Mouse (Mus musculus) hindbrain, embryonic 11.5 days (tissue): ENCODE measurements around the gene Cfd. TPM values are rescaled to one million over a fixed set of nuclear protein-coding genes. Genes with fewer than 3 reads are reported as not detected.
A peak's percentile ranks its signal among the peaks of the same experiment; 100 is the strongest.

Source experiments
- ATAC-seq: fragments of 200-750 bp; cut with Nextera tagmentation; 2 replicates; pipeline ENCODE4 v1.8.0; 2017; ENCODE audit warnings: mild to moderate bottlenecking, moderate TSS enrichment, moderate library complexity; ENCODE audit not compliant: low FRiP score
- DNase-seq: peaks from one replicate; pipeline ENCODE4 v3.0.0-alpha.2; 2015; ENCODE audit warnings: low spot score
- H3K27ac ChIP-seq: fragments of 300-500 bp; sonication (generic); 2 replicates; pipeline ENCODE4 v1.5.1; 2014; ENCODE audit warnings: mild to moderate bottlenecking, low read depth, low read length
- H3K27me3 ChIP-seq: fragments of 300-500 bp; sonication (generic); 2 replicates; pipeline ENCODE4 v1.6.1; 2014; ENCODE audit warnings: mild to moderate bottlenecking, low read length, moderate library complexity, mixed read lengths; ENCODE audit not compliant: control insufficient read depth, insufficient read depth
- H3K36me3 ChIP-seq: fragments of 300-500 bp; sonication (generic); 2 replicates; pipeline ENCODE4 v1.6.1; 2014; ENCODE audit warnings: mild to moderate bottlenecking, low read length, moderate library complexity, mixed read lengths; ENCODE audit not compliant: control insufficient read depth, insufficient read depth
- H3K4me1 ChIP-seq: fragments of 300-500 bp; sonication (generic); replicated peaks from 2 replicates; pipeline ENCODE4 v1.6.1; 2014; ENCODE audit warnings: low read length, mixed read lengths; ENCODE audit not compliant: control insufficient read depth, insufficient read depth
- H3K4me2 ChIP-seq: fragments of 300-500 bp; sonication (generic); replicated peaks from 2 replicates; pipeline ENCODE4 v1.6.1; 2014; ENCODE audit warnings: mild to moderate bottlenecking, low read depth, low read length
- H3K4me3 ChIP-seq: fragments of 300-500 bp; sonication (generic); 2 replicates; pipeline ENCODE4 v1.5.1; 2014; ENCODE audit warnings: low read depth, low read length
- H3K9ac ChIP-seq: fragments of 300-500 bp; sonication (generic); 2 replicates; pipeline ENCODE4 v1.6.1; 2014; ENCODE audit warnings: low read depth, low read length
- H3K9me3 ChIP-seq: fragments of 300-500 bp; sonication (generic); 2 replicates; pipeline ENCODE4 v1.6.1; 2016; ENCODE audit warnings: low read length; ENCODE audit not compliant: control insufficient read depth
- WGBS: fragments of 180-500 bp; shearing (Covaris S2); extraction: QIAGEN DNeasy Blood & Tissue Kit; methylation state at CpG from one replicate; pipeline ENCODE4 v1.1.7; 2014; 5-methylcytosine and 5-hydroxymethylcytosine counted together
- polyA plus RNA-seq: library from polyadenylated mRNA; unstranded; fragments of >200 nt; fragmentation: Nextera tagmentation; extraction: Ambion mirVana; gene quantifications from 2 replicates; pipeline ENCODE4 v1.2.1, GENCODE M21; 2014

Cfd gene
- polyA plus RNA-seq, 1 experiment from 2014 or later = not detected

DNA sequence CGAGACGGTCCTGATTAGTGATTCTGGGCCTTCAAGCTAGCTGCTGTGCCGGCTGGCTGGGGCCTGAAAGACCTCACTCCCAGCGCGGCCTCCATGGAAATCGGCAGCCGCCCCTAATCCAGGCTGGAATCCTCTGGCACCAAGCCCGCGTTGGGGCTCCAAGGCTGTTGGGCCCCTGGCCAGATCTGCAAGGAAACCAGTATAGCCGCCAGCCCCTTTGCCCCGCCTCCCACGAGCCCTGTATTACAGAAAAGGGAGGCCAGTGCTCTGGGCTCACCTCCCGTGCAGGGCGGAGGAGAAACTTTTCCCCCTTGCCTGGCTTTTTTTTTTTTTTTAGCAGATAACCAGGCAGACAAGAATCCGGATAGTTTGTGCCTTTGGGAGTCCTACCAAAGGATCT is 37.3 kb upstream of the Cfd start:
- Histone ChIP-seq H3K27me3 (no peaks in the 10 kb centered on the region), H3K27ac (peak overlapping the region; percentile 100), H3K4me1 (peaks cover 37% of the 10 kb centered on the region), H3K4me3 (peak overlapping the region; percentile 100), H3K4me2 (peak overlapping the region; percentile 67), H3K9ac (peak overlapping the region; percentile 89), H3K9me3 (no peaks in the 10 kb centered on the region), H3K36me3 (0 out of 2 replicates have a peak, but pooled peaks cover 2% of the 10 kb centered on the region)
- 1% methylated on average over 15 of the region's 15 CpGs for WGBS
- peak; percentile 77 for DNase-seq
- ATAC-seq = 0 out of 2 replicates have a peak, but pooled peaks have one; percentile 20

DNA sequence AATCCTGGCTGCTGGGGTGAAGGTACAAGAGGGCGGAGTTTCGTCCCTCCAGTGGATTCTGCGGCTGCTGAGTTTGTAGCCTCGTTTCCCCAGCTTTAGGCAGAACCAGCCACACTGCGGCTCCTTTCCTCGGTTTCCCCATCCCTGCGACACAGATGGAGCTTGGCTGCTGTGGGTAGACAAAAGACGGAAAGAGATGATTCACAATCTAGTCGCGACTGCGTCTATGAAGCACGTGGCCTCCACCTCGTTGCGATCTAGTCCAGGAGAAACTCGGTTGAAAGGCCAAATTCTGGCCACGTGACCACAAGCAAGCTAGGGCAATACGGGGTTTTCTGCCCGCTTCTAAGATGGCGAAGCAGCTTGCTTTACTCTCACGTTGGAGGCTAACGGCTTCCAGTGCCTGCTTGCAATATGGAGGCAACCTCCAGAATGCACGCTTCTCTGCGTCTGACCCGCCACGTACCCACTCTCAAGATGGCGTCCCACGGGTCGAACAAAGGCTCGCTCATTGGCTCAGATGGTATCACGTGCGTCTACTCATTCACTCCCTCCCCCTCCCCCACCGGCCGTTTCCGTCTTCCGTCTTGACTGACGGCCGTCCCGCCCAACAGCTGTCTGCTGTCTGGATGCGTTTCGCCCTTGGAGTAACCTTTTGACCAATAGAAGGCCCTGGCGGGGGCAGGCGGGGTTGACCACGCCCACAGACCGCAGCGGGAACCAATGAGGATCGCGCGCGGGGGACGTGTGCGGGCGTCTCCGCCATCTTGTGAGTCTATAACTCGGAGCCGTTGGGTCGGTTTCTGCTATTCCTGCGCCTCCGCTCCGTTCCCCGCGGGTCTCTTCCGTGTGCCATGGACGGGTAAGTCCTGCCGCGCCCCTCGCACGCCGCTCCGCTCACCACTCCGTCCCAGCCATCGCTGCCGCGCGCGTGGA is 36.5 kb upstream of the Cfd start, which contains the start of gene Ptbp1:
Gene Ptbp1 (plus strand): TSS at position 568 of the 936 bp plus-strand sequence.
- H3K4me3 ChIP-seq = peak within 1 kb of the TSS; percentile 100
- H3K4me1 ChIP-seq = peaks cover 38% of the 10 kb centered on the region
- WGBS = under 1% methylated on average over 73 of the region's 75 CpGs

GRCm38 (mm10) chr10:79854801-79855541 is 35.7 kb upstream of the Cfd start:
- Histone ChIP-seq H3K4me3 (peak overlapping the region; percentile 100), H3K9ac (peak overlapping the region; percentile 96), H3K27me3 (no peaks in the 10 kb centered on the region), H3K36me3 (peaks cover 7% of the 10 kb centered on the region), H3K4me2 (peak overlapping the region; percentile 99), H3K4me1 (peaks cover 38% of the 10 kb centered on the region), H3K9me3 (no peaks in the 10 kb centered on the region), H3K27ac (peak overlapping the region; percentile 100)
- ATAC-seq (peak; percentile 56), DNase-seq (peak; percentile 87)
- 2% methylated on average over 81 of the region's 83 CpGs for WGBS

More for the DNA sequence above, 36.5 kb upstream of the Cfd start, which contains the start of gene Ptbp1:
- Histone ChIP-seq H3K9ac (peak within 1 kb of the TSS; percentile 96), H3K36me3 (peaks cover 2% of the 10 kb centered on the region; the same call in 1 of the 2 replicates), H3K4me2 (peak within 1 kb of the TSS; percentile 99), H3K27me3 (no peaks in the 10 kb centered on the region), H3K9me3 (no peaks in the 10 kb centered on the region), H3K27ac (peak within 1 kb of the TSS; percentile 100)
- DNase-seq = peak; percentile 100
- ATAC-seq = peak; percentile 93

GRCm38 (mm10) chr10:79855558-79856184 is 35.0 kb upstream of the Cfd start:
- WGBS = 4% methylated on average over 10 of the region's 10 CpGs
- peaks cover 38% of the 10 kb centered on the region for H3K4me1 ChIP-seq
- 0 out of 2 replicates have a peak overlapping the region, but pooled peaks have one; percentile 100 for H3K27ac ChIP-seq
- ATAC-seq = no peak
- no peaks in the 10 kb centered on the region for H3K27me3 ChIP-seq
- no peaks in the 10 kb centered on the region for H3K9me3 ChIP-seq
- peak overlapping the region; percentile 99 for H3K4me2 ChIP-seq
- H3K36me3 ChIP-seq = peaks cover 14% of the 10 kb centered on the region
- DNase-seq = peak; percentile 30
- peak overlapping the region; percentile 96 for H3K9ac ChIP-seq
- H3K4me3 ChIP-seq = peak overlapping the region; percentile 100

GRCm38 (mm10) chr10:79856280-79856679 is 34.4 kb upstream of the Cfd start:
- H3K9ac ChIP-seq = peak overlapping the region; percentile 96
- H3K4me3 ChIP-seq = peak overlapping the region; percentile 100
- H3K27me3 ChIP-seq = no peaks in the 10 kb centered on the region
- 56% methylated on average over 6 of the region's 6 CpGs for WGBS
- no peak for DNase-seq
- no peak overlapping the region for H3K27ac ChIP-seq
- no peak for ATAC-seq
- no peaks in the 10 kb centered on the region for H3K9me3 ChIP-seq
- peak overlapping the region; percentile 99 for H3K4me2 ChIP-seq
- H3K4me1 ChIP-seq = peaks cover 38% of the 10 kb centered on the region
- H3K36me3 ChIP-seq = peaks cover 20% of the 10 kb centered on the region

DNA sequence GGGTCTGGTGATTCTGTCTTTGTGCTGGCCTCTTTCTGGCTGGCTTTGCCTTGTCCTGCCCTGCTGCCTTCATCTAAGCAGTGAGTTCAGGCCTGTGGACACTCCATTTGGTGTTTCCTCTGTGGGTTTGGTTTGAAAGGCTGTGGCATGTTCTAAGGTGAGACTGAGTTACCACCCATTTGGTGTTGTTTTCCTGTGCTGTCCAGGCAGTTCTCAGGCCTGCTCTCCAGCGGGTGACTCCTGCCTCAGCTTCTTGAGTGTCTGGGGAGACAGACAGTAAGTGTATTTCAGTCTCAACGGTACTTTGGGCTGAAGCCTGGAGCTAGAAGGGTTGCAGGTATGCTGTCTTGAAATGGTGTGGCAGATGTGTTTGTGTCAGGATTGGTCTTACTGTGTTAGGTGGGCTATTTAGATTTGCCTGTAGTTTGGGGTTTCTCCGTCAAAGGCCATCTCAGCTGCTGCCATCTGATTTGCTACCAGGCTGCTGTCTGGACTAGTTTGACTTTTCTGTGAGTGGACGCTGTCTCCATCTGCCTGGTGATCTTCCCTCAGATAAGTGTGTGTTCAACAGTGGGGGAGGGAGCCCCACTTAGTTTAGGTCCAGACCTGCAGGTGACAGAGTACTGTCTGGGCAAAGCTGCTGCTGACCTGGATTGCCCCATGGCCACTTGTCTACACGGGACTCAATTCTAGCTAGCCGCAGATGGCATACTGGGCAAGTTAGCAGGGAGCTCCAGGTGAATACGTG is 33.8 kb upstream of the Cfd start:
- no peak for ATAC-seq
- peak overlapping the region; percentile 99 for H3K4me2 ChIP-seq
- no peaks in the 10 kb centered on the region for H3K27me3 ChIP-seq
- DNase-seq = no peak
- peaks cover 26% of the 10 kb centered on the region for H3K36me3 ChIP-seq
- peaks cover 33% of the 10 kb centered on the region for H3K4me1 ChIP-seq
- peak overlapping the region; percentile 100 for H3K4me3 ChIP-seq
- H3K9ac ChIP-seq = peak overlapping the region; percentile 96
- no peaks in the 10 kb centered on the region for H3K9me3 ChIP-seq
- WGBS = 73% methylated on average over 7 of the region's 7 CpGs
- H3K27ac ChIP-seq = 0 out of 2 replicates have a peak overlapping the region, but pooled peaks have one; percentile 9

DNA sequence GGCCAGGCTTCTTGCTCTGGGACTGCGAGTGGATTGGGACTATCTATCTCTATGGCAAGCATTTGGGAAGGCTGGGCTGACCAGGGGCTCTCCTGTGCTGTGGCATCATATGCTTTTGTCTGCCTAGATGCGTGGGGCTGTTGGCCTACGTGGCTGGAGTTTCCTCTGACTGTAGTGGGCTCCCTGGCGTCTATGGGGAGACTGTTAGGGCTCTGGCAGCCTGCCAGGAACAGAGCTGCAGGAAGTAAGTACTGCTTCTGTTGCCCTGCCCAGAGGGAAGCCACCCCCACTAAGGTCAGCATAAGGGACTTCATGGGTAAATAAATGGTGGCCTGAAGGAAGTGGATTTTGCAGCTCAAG is 33.2 kb upstream of the Cfd start:
- Histone ChIP-seq H3K4me1 (peaks cover 28% of the 10 kb centered on the region), H3K4me2 (peak overlapping the region; percentile 99), H3K9ac (peak overlapping the region; percentile 96; the same call in 1 of the 2 replicates), H3K27ac (0 out of 2 replicates have a peak overlapping the region, but pooled peaks have one; percentile 9), H3K4me3 (peak overlapping the region; percentile 100), H3K36me3 (peaks cover 29% of the 10 kb centered on the region), H3K9me3 (no peaks in the 10 kb centered on the region), H3K27me3 (no peaks in the 10 kb centered on the region)
- DNase-seq (peak; percentile 37), ATAC-seq (no peak)
- 47% methylated on average over 4 of the region's 4 CpGs for WGBS
